Mouse (Mus musculus) kidney, postnatal 14 days (tissue): ENCODE measurements around the gene Cacng6.
A peak's percentile ranks its signal among the peaks of the same experiment; 100 is the strongest.
"Not testable (repeated sequence)": the region's sequence is repeated elsewhere in the genome, so short reads cannot be mapped to it uniquely, and the experiment has no call there.

Experiments
- DNase-seq: peaks from one replicate; pipeline ENCODE4 v3.0.0; 2022; ENCODE audit warnings: mixed read lengths

Cacng6 gene

GRCm38 (mm10) chr7:3423895-3424294 is at the start of gene Cacng6:
Gene Cacng6 (plus strand): TSS chr7:3424195.
- no peak for DNase-seq

DNA sequence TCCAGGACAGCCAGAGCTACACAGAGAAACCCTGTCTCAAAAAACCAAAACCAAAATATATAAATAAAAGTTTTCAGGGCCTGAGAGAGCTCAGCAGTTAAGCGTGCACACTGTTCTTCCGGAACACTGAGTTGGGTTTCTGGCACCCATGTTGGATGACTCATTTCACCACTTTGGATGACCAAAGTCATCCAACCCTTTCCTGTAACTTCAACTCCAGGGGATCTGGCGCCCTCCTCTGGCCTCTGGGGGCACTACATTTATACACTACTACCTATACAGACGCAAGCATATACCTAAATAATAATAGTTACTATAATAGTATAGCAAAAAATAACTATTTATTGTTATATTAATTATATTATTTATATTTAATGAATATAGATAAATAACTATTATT is 47.2 kb upstream of the Cacng6 start:
- DNase-seq, result peak; percentile 50

DNA sequence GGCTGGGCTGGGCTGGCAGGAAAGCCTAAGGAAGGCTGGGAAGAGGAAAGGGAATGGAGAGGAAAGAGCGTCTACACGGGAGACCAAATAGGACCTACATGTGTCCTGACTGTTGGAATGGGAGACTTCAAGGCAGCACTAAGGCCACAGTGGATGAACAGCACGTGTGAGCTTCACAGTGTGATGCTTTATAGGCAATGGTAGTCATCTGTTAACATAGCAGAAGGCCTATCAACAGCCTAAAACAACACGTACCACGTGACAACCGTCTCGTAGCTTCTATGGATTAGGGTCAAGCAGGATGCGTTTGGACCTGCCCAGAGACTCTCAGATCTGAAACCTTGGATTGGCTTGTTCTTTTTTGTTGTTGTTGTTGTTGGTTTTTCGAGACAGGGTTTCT is 41.9 kb upstream of the Cacng6 start:
- DNase-seq, result no peak

- no peak for DNase-seq
These were observed 39.1 kb upstream of the Cacng6 start for GRCm38 (mm10) chr7:3384807-3385319.

DNA sequence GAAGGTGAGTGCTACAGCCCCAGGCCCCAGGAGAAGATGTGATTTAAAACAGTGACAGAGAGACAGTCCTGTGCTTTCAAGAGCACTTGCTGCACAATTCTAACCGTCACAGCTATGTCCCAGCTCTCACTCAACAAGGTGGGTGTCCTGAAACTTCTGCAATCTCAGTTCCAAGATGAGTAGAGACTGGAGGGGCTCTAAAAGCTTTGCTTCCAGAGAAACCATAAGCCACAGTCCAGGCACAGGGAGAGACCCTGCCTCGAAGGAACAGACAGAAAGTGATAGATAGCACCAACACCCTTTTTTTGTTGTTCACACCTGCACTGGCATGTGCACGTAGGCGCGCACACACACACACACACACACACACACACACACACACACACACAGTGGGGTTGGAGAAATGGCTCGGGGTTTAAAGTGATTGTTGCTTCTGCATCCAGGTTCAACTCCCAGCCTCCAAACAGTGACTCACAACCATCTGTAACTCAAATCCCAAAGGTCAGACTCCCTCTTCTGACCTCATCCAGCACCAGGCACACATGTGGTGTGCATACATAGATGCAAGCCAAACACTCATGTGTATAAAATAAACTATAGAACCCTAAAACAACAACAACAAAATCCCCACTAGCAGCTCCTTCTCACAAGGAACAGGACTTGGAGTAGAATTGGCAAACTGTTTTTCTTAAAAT is 37.8 kb upstream of the Cacng6 start:
- DNase-seq, result no peak

DNA sequence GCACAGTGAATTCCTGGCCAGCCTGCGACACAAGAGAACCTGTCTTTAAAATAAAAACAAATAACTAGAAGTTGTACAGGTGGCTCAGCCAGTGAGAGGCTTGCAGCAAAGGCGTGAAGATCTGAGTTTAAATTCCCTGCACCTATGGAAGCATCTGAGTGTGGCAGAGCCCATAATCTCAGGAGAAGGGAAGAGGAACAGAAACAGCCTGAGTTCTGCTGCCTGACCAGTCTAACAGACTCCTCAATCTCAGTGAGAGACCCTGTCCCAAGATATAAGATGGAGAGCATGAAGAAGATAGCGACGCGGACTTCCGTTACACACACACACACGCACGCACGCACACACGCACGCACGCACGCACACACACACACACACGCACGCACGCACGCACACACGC is 36.2 kb upstream of the Cacng6 start:
- DNase-seq, result no peak

GRCm38 (mm10) chr7:3388885-3389284 is 35.1 kb upstream of the Cacng6 start:
- DNase-seq, result no peak

DNA sequence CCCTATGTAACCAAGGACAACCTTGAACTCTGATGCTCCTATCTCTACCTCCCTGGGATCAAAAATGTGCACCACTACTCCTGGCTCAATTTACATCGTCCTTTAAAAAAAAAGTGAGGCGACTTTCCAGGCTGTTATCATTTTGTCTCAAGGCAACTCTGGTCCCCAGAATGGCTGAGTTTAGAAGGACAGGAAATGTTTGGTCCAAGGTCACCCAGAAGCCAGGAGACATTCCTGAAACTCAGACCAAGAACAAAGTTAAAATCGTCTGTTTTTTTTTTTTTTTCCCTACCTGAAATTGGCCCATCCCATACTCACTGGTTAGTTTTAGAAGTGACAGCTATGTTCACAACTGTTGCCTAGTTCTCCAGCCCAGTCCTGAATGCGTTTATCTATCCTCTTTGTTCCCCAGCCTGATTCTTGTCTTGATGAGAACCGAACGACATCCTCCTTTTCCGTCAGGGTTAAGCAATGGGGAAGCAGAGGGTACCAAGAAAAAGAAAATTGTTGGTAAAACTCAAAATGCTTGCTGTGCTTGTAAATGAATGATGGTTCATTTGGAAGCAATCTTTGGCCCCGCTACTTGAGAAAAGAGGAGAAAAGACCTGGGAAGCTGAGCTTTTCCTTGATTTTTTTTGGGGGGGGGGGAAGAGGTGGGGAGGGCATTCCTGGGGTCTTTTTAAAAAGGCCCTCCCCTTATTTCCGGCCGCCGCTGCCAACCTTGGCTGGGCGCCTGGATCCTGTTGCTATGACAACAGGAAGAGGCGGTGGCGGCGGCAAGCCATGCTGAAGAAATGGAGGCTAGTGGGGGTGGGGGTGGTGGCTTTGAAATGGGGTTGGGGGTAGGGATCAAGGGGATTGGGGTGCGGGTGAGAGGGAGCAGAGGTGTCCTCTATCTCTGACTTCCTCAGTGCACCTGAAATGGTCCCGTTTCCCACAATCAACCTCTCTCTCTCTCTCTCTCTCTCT is 34.3 kb upstream of the Cacng6 start:
- peak; percentile 75 for DNase-seq

DNA sequence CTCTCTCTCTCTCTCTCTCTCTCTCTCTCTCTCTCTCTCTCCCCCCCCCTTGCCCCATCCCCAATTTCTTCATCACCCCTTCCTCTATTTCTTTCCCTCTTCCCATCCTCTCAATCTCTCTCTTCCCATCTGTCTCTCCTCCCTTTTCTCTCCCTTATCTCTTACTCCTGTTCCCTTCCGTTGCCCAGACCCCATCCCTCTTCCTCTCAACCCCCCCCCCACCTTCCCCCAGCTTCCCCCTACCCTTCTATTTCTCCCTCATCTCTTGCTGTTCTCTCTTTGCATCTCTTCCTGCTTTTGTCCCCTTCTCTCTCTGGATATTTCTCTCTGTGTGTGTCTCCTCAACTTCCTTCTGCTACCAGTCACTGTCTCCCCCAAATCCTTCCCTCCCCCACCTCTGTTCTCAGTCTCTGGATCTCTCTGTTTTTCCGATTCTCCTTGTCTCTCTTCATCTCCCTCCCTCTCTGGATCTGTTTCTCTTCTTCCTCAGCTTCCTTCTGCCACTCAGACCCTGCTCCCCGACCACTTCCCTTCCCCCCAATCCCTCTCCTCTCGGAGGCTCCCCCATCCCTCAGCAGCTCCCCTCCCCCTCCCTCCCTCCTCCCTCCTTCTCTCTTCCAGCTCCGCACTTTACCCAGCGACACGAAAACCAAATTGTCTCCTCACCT is 33.4 kb upstream of the Cacng6 start, which contains the start of gene Cacng8:
TSS of gene Cacng8 (plus strand) at position 271 of the 668 bp plus-strand sequence.
- DNase-seq, result no peak

DNA sequence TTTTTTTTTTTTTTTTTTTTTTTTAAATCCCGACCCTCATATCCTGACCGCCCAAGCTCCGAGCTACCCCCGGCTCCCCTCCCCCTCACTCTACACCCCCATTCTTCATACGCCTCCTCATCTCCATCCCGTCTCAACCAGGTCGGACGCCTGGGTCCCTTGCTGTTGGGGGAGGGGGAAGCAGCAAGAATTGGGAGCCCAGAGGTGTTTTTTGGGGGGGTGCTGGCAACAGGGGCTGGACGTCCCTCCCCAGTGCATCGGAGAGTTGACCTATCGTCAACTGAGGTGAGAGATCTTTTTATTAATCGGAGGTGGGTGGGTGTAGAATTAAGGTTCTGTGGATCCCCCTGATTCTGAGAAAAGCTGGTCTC is 32.9 kb upstream of the Cacng6 start:
- no peak for DNase-seq

- no peak for DNase-seq
These were observed 32.2 kb upstream of the Cacng6 start for GRCm38 (mm10) chr7:3391809-3392208.

GRCm38 (mm10) chr7:3397355-3397754 is 26.6 kb upstream of the Cacng6 start:
- DNase-seq, result no peak

DNA sequence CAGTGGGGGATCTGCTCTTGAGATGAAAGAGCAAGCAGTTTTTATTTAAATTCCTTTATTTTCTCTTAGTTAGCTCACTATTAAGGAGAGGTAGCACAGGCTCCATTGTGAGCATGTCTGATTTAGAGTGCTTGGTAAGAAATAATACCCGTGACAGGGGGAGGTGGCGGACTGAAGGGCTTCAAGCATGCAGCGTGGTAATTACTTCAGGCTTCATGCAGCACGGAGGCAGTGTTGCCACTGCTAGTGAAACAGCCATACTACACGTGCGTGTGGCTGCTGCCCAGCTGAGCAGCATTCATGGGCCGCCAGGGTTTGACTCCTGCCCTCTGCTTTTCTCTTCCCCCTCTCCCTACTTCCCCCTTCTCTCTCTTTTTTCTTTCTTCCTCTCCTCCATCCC is 26.2 kb upstream of the Cacng6 start:
- no peak for DNase-seq

DNA sequence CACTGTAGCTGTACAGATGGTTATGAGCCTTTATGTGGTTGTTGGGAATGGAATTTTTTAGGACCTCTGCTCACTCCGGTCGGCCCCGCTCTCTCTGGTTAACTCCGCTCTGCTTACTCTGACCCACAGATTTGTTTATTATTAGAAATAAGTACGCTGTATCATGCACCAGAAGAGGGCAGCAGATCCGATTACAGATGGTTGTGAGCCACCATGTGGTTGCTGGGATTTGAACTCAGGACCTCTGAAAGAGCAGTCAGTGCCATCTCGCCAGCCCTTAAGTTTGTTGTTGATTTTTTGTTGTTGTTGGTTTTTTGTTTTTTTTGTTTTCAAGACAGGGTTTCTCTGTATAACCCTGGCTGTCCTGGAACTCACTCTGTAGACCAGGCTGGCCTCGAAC is 25.6 kb upstream of the Cacng6 start:
- DNase-seq, result not testable (repeated sequence)

- no peak for DNase-seq
These were observed 24.1 kb upstream of the Cacng6 start for GRCm38 (mm10) chr7:3399937-3400336.

DNA sequence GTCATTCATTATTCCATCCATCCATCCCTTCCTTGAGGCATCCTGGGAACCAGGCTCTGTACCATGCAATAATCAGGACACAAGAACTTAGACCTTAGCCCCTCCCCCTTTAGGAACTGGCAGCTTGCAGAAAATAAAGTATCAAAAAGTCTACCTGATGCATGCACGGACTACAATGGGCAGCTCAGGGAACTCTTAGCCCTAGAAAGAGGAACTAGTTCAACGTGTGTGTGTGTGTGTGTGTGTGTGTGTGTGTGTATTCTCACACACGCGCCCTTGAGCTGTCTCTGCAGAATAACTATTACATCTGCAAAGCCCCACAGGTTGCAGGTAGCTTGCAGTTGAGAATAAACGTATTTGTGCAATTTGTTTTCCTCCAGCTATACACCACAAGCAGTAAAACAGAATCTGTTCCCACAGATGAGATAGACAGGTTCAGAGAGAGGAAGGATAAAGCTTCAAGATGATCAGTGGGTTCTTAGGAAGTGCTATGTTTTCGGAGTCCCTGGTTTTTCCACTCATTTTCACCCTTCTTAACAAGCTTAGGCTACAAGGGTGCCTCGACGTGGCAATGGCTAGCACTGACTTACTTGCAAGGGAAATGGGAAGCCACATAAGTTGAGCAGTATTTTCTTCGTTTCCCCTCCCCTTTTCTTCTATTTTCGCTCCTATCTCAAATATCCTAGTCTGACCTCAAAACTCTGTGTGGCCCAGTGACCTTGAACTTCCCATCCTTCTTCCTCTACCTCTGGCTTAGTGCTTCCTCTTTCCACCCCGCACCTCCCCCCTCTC is 14.1 kb upstream of the Cacng6 start:
- no peak for DNase-seq

DNA sequence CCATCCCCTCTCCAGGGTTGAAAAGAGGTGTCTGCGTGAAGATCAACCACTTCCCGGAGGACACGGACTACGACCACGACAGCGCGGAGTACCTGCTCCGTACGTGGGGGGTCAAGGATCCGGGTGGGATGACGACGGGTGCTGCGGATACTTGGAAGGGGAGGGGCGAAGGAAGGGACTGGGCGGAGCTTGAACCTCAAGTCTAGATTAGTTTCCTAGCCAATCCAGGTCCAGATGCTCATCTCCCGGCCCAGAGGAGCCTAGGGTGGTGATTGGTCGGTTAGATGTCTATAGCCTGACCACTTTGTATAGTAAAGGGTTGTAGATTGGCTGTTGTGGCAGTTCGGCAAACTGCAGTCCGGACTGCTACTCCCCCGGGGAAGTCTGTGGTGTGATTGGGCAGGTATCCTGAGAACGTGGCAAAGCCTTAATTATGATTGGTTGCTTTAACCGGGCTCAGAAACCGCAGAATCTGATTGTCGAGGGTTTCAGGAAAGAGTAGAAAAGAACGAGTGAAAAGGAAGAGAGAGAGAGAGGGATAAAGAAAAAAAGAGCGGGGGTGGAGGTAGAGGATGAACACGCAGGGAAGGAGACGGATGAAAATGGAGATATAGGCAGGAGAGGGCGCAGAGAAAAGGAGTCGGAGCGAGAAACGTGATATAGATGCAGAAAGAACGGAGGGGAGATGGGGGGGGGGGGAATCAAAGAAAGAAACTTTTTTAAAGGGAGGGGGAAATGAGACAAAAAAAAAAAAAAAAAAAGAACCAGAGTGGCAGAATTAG is 12.6 kb upstream of the Cacng6 start:
- DNase-seq, result peak; percentile 28

GRCm38 (mm10) chr7:3412036-3412435 is 12.0 kb upstream of the Cacng6 start:
- no peak for DNase-seq

DNA sequence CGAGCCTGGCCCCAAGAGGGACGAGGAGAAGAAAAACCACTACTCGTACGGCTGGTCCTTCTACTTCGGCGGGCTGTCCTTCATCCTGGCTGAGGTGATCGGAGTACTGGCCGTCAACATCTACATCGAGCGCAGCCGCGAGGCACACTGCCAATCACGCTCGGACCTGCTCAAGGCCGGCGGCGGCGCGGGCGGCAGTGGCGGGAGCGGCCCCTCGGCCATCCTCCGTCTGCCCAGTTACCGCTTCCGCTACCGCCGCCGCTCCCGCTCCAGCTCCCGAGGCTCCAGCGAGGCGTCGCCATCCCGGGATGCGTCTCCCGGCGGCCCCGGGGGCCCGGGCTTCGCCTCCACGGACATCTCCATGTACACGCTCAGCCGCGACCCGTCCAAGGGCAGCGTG is 9.1 kb upstream of the Cacng6 start:
- peak; percentile 43 for DNase-seq

DNA sequence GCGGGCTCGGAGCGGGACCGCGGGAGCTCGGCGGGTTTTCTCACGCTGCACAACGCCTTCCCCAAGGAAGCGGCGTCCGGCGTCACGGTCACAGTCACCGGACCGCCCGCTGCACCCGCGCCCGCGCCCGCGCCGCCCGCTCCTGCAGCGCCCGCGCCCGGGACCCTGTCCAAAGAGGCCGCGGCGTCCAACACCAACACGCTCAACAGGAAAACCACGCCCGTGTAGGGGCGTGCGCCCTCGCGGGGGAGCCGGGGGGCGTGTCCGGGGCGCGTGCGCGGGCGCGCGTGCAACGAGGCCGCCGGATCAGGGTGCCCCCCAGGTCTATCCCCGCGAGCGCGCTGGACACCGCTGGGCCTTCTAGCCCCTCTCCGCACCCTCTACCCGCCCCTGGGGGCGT is 8.6 kb upstream of the Cacng6 start:
- DNase-seq, result peak; percentile 61

DNA sequence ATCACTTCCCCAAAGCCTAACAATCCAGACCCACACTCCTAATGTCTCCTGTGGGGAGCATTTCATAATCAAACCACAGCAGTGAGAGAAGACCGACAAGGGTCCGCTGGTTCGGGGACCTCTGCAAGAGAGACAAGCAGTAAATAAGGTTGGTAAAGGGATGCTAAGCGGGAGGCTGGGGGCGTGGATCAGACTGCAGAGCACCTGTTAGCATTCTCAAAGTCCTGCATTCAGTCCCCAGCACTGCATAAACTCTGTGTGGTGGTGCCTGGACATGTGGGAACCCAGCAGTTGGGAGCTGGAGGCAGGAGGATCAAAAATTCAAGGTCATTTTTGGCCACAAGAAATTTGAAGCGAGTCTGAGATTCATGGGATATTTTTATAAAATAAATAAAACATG is 4.1 kb upstream of the Cacng6 start:
- no peak for DNase-seq

- no peak for DNase-seq
These were observed 3.5 kb upstream of the Cacng6 start for GRCm38 (mm10) chr7:3420466-3420865.
